Mouse (Mus musculus) gastrocnemius, postnatal 14 days (tissue): ENCODE results near the gene Fam219b. TPM values are rescaled to one million over a fixed set of nuclear protein-coding genes. Genes with fewer than 3 reads are reported as not detected.

ENCODE experiments used
- DNase-seq: peaks from one replicate; pipeline ENCODE4 v3.0.0; 2021; ENCODE audit warnings: mixed read lengths
- intact Hi-C: fragments of 180-260 bp; cut with DNase I; formaldehyde crosslinking; loops from one replicate; pipeline ENCODE4 v1.15.1; 2025; ENCODE audit warnings: low total_unique reads
- total RNA-seq, 2 experiments: library from RNA; stranded (reverse); gene quantifications; 2 replicates each; pipeline ENCODE4 v1.2.3; 2021

Fam219b gene
- total RNA-seq, 2 experiments from 2014 or later: 4.5 to 6.1 TPM

DNA sequence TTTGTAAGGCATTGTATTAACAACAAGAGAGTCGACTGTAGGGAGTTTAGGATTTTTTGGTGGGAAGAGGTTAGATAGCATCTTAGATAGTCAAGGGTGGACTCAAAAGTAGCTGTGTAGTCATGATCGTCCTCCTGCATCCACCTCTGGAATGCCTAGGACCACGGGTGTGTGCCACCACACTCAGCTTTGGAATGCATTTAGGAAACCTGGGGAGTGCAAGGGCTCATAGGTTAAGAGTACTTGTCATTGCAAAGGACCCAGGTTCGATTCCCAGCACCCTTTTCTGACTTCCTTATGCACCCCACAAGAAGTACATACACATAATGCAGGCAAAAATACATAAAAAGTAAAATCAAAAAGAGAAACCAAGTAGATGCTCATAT lies 14.5 kb upstream of the Fam219b start:
- no peak for DNase-seq
- intact Hi-C loops: no loop called here

DNA sequence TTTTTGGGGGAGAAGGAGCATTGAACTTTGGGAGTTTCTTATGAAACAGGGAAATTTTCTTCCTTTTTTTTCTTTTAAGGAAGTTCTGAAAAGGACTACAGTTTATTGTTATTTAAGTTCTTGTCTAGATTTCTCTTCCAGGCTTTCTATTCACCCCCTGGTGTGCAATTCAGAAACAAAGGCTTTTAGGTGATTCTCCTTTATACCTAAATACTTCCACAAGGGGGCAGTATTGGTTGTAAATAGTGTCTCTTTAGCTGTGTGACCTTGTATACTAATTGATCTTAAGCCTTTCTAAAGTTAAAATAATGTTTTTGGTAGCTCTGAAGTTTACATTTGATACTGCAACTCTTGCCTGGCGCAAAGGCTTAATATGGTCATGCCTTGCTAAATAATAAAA lies 13.6 kb upstream of the Fam219b start:
- intact Hi-C loops: no loop called here
- DNase-seq: no peak

- intact Hi-C loops: no loop called here
- no peak for DNase-seq
Observed at GRCm38 (mm10) chr9:57524439-57524838, 12.9 kb upstream of the Fam219b start.

- no peak for DNase-seq
- intact Hi-C loops: no loop called here
Observed at GRCm38 (mm10) chr9:57525516-57525915, 11.8 kb upstream of the Fam219b start.

DNA sequence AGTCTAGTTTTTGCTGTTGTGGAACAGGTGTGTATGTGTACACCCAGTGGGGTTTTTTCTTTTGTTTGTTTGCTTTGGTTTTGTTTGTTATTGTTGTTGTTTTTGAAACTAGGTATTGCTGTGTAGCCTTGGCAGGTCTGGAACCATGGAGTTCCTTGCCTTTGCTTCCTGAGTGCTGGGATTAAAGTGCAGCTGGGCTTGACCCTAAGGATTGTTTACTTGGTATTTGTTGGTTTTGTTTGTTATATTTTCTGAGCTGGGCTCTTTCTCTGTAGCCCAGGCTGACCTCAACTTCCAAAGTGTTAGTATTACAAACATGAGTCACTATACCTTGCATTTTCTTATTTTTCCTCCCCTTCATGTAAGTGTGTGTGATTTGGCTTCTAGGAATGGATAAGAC lies 10.9 kb upstream of the Fam219b start:
- no peak for DNase-seq
- intact Hi-C loops: no loop called here

GRCm38 (mm10) chr9:57531946-57532345 lies 5.4 kb upstream of the Fam219b start:
- DNase-seq: no peak
- intact Hi-C loops: no loop called here

- intact Hi-C loops: loop anchor here (5.0 kb wide), 1 partner anchor 116 kb away; the partner anchor contains the start of gene Csk
- no peak for DNase-seq
Observed at GRCm38 (mm10) chr9:57536362-57536761, 966 bp upstream of the Fam219b start.

DNA sequence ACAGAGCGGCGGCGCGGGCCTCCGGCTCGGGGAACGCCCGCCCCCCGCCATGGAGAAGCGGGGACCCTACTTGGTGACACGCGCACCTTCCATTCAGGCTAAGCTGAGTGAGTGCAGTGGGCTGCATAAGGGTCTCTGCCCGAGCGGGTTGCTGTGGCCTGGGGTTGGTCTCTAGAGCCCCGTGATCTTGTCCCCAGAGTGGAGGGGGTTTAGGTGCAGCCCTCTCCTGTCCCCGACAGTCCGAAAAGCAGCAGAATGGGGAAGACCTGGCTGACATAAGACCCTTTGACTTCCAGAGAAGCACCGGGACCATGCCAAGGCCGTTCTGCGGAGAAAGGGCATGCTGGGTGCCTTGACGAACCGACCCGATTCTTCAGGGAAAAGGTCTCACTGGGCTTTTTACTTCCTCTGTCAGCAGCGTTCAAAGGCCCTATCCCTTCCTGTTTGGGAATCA lies 427 bp downstream of the Fam219b start:
- intact Hi-C loops: loop anchor here (5.0 kb wide), 1 partner anchor 115 kb away; the partner anchor contains the start of gene Csk

GRCm38 (mm10) chr9:57539550-57539949 lies 2.2 kb downstream of the Fam219b start:
- intact Hi-C loops: loop anchor here (5.0 kb wide), 1 partner anchor 113 kb away; the partner anchor contains the start of gene Csk
- DNase-seq: no peak

More for the DNA sequence above, 427 bp downstream of the Fam219b start:
- DNase-seq: no peak

- DNase-seq: no peak
- intact Hi-C loops: loop anchor here (5.0 to 10.0 kb wide), 2 partner anchors 46 to 213 kb away; partner anchors contain the start of gene Ulk3
Observed at GRCm38 (mm10) chr9:57541312-57541711, 4.0 kb downstream of the Fam219b start.

- DNase-seq: no peak
- intact Hi-C loops: loop anchor here (5.0 to 10.0 kb wide), 2 partner anchors 43 to 211 kb away; partner anchors contain the start of gene Ulk3
Observed at GRCm38 (mm10) chr9:57543951-57544350, 6.6 kb downstream of the Fam219b start.

DNA sequence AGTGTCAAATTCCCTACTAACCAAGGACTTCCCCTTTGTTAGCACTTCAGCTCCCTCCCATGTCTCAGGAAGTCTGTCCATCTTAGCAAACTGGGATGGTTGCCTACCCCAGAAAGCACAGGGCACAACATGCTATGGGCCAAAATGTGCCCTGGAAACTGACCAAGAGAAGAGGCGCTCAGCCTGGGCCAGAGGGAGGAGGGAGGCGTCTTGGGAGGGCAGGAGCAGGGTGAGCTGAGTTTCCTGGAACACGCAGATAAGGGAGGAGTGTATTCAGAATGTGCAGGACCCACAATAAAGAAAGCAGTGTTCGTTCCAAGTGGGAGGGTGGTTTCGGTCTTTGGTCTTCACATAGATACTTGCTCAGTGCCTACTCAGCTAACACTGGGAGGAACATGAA lies 10.0 kb downstream of the Fam219b start:
- DNase-seq: peak; percentile 62
- intact Hi-C loops: loop anchor here (10.0 kb wide), 1 partner anchor 208 kb away; no protein-coding TSS in a partner anchor

DNA sequence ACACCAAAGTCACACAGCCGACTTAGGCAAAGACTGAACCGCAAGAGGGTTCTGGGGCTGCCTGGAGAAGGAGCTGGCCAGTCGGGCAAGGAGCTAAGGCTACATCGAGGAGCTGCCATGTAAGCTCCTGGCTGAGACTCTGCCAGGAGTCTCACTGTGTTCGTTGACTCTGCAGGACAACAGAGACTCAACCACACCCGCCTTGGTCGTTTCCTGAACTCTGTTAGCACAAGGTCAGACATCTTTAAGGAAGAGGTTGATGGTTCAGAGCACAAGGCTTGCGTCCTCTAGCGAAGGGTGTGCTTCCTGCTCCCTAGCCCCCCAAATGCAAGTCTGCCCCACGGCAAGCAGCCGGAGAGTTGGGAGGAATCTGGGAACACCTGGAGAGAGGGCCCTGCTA lies 10.5 kb downstream of the Fam219b start:
- intact Hi-C loops: loop anchor here (10.0 kb wide), 1 partner anchor 207 kb away; no protein-coding TSS in a partner anchor
- no peak for DNase-seq

DNA sequence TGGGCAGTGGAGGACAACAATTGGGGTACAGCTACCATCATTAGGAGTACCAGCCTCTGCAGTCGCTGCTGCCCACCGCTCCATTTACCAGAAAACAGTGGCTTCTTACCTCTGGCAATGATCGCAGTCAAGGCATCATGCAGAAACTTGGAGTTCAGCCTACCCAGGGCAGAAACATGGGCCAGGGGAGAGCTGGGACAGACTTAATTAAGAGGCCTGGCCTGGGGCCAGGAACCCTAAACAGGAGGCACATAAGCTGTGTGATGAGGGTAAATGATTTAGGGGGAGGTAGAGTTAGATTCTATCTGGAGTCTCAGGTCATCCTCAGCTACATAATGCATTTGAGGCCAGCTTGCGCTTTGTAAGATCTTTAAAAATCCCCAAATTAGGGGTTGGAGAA lies 11.9 kb downstream of the Fam219b start:
- intact Hi-C loops: loop anchor here (10.0 kb wide), 1 partner anchor 206 kb away; no protein-coding TSS in a partner anchor
- DNase-seq: no peak

DNA sequence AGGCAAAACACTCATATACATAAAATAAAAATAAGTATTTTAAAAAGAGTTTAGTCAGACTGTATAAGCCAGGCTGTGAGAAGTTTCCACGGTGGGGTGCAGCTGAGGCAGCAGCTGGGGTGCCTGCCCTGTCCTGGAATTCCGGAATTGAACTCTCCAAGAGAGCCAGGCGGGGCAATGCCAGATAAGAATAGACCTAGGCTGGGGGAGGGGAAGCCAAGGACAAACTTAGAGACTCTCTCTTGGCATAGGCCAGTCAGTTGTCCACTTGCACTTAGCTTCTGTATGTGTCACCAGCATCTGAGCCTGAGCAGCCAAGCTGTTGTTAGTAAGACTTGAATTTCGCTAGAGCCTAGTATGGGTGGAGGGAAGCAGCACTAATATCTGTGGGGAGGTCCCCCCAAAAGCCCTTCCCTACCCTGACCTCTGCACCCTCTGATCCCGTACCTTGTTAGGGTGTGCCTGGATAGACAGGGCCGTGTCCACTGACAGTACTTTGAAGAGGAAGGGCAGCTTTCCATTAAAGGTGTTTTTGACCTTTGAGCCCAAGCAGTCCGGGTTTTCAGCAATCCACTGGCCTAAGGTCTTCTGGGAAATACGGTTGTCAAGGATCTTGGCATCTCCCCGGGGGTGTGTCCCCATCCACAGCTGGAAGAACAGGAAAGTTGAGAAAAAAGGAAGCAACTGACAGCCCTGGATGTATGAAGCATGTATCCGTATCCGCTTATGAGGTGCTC lies 13.0 kb downstream of the Fam219b start:
- no peak for DNase-seq
- intact Hi-C loops: no loop called here

GRCm38 (mm10) chr9:57552139-57552887 lies 15.0 kb downstream of the Fam219b start, which contains the start of gene Mpi:
Mpi (minus strand) TSS chr9:57552763.
- intact Hi-C loops: no loop called here
- peak; percentile 68 for DNase-seq

DNA sequence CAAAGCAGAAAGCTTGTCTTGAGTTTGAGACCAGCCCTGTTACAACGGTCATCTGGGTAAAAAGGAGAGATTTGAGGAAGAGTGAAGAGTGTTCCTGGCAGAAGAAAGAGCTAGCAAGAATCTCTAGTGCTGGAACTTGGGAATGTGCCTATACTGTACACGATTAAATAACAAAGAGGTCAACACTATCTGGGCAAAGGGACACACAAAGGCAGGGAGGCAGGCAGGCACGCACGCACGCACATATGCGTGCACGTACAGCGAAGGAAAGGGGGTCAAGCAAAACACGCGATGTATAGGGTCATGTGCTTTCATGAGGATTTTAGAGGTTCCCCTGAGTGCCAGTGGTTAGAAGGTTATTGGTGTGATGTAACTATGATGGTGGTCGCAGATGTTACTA lies 15.8 kb downstream of the Fam219b start:
- no peak for DNase-seq
- intact Hi-C loops: no loop called here

DNA sequence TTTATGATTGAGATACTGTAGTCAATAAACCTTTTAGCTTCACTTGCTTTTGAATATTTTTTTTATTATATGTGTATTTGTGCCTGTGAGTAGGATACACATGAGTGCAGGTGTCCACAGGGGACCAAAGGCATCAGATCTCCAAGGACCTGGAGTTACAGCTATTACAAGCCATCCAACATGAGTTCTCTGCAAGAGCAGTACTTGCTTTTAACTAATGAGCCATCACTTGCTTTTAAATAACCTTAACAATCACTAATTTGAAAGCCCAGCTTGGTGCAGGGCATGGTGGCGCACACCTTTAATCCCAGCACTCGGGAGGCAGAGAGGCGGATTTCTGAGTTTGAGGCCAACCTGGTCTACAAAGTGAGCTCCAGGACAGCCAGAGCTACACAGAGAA lies 17.4 kb downstream of the Fam219b start:
- intact Hi-C loops: no loop called here
- DNase-seq: no peak

DNA sequence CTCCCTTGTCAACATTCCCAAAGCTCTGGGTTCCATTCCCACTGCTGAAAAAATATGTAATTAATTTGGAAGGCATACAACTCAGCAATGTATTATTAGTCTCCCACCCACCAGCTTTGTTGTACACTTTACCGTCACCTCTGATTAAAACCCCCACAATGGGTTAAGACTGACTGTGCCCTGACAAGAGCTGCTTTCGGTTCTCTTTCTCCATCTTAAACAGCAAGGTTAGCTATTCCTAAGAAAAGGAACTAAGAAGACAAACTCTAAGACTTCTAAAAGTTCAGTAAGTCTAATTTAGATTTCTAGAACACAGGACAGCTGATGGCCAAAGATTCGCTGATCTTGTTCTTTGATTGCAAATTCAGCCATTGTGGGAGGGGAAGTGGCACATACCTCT lies 19.9 kb downstream of the Fam219b start:
- intact Hi-C loops: no loop called here
- no peak for DNase-seq

- intact Hi-C loops: no loop called here
- DNase-seq: no peak
Observed at GRCm38 (mm10) chr9:57558625-57559024, 21.3 kb downstream of the Fam219b start.
